Mouse (Mus musculus) lung, embryonic 16.5 days (tissue): ENCODE results near the gene Paqr5. TPM values are rescaled to one million over a fixed set of nuclear protein-coding genes. Genes with fewer than 3 reads are reported as not detected.

Source experiments
- ATAC-seq: fragments of 200-750 bp; cut with Nextera tagmentation; 2 replicates; pipeline ENCODE4 v1.8.0; 2017; ENCODE audit warnings: low read depth, mild to moderate bottlenecking, moderate library complexity
- H3K27ac ChIP-seq: fragments of 300-500 bp; sonication (generic); 2 replicates; pipeline ENCODE4 v1.5.1; 2014; ENCODE audit warnings: mild to moderate bottlenecking, control low read depth, low read length
- H3K27me3 ChIP-seq: fragments of 300-500 bp; sonication (generic); 2 replicates; pipeline ENCODE4 v1.6.1; 2014; ENCODE audit warnings: low read depth, low read length, mixed read lengths; ENCODE audit not compliant: control insufficient read depth, insufficient read depth
- H3K36me3 ChIP-seq: fragments of 300-500 bp; sonication (generic); 2 replicates; pipeline ENCODE4 v1.6.1; 2014; ENCODE audit warnings: low read length; ENCODE audit not compliant: control insufficient read depth, insufficient read depth
- H3K4me1 ChIP-seq: fragments of 300-500 bp; sonication (generic); replicated peaks from 2 replicates; pipeline ENCODE4 v1.6.1; 2014; ENCODE audit warnings: low read length, mixed read lengths; ENCODE audit not compliant: control insufficient read depth, insufficient read depth
- H3K4me2 ChIP-seq: fragments of 300-500 bp; sonication (generic); 2 replicates; pipeline ENCODE4 v1.6.1; 2014; ENCODE audit warnings: low read depth, low read length, control low read depth
- H3K4me3 ChIP-seq: fragments of 300-500 bp; sonication (generic); 2 replicates; pipeline ENCODE4 v1.5.1; 2014; ENCODE audit warnings: mild to moderate bottlenecking, low read length, control low read depth
- H3K9ac ChIP-seq: fragments of 300-500 bp; sonication (generic); 2 replicates; pipeline ENCODE4 v1.6.1; 2014; ENCODE audit warnings: low read length, control low read depth
- H3K9me3 ChIP-seq: fragments of 300-500 bp; sonication (generic); 2 replicates; pipeline ENCODE4 v1.6.1; 2016; ENCODE audit warnings: low read length; ENCODE audit not compliant: control insufficient read depth
- WGBS: fragments of 180-500 bp; shearing (Covaris S2); extraction: QIAGEN DNeasy Blood & Tissue Kit; methylation state at CpG from one replicate; pipeline ENCODE4 v1.1.7; 2014; 5-methylcytosine and 5-hydroxymethylcytosine counted together
- polyA plus RNA-seq: library from polyadenylated mRNA; unstranded; fragments of >200 nt; fragmentation: Nextera tagmentation; extraction: Ambion mirVana; gene quantifications from 2 replicates; pipeline ENCODE4 v1.2.1, GENCODE M21; 2015

The Paqr5 gene
- polyA plus RNA-seq, 1 experiment from 2014 or later, result 5.1 TPM

DNA sequence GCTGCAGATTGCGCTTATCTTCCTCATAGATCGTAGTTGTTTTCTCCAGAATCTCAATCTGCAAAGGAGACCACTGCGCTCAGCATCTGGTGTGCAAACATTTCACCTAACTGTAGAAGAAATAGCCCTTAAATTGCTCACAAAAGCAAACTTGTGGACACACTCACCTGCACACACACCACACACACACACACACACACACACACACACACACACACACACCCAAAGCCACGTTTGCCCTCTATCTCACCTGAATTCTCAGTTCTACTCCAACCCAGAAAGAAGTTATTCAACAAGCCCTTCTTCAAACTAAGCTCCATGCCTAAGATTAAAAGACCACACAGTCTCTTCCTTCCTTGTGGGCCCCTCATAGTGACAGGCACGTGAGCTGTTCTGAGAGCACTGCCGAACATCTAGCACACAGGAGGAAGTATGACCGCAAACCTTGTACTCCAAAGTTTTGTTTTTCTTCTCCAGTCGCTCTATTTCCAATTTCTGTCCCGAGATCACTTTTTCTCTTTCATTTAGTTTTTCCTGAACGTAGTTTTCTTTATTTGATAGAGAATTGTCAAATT is 101.5 kb downstream of the Paqr5 start:
- 83% methylated on average over 10 of the region's 10 CpGs for WGBS
- Histone ChIP-seq H3K27me3 (no peaks in the 10 kb centered on the region), H3K27ac (no peak overlapping the region), H3K36me3 (peaks cover 58% of the 10 kb centered on the region), H3K4me2 (no peak overlapping the region), H3K9ac (no peak overlapping the region), H3K4me1 (no peaks in the 10 kb centered on the region), H3K4me3 (no peak overlapping the region), H3K9me3 (no peaks in the 10 kb centered on the region)
- ATAC-seq, result no peak

- Histone ChIP-seq H3K36me3 (peaks cover 60% of the 10 kb centered on the region), H3K4me2 (no peak overlapping the region), H3K4me1 (no peaks in the 10 kb centered on the region), H3K27ac (no peak overlapping the region), H3K9ac (no peak overlapping the region), H3K4me3 (no peak overlapping the region), H3K27me3 (no peaks in the 10 kb centered on the region), H3K9me3 (no peaks in the 10 kb centered on the region)
- no peak for ATAC-seq
- 89% methylated on average over 6 of the region's 6 CpGs for WGBS
These were observed 106.3 kb downstream of the Paqr5 start for GRCm38 (mm10) chr9:61920331-61920730.

DNA sequence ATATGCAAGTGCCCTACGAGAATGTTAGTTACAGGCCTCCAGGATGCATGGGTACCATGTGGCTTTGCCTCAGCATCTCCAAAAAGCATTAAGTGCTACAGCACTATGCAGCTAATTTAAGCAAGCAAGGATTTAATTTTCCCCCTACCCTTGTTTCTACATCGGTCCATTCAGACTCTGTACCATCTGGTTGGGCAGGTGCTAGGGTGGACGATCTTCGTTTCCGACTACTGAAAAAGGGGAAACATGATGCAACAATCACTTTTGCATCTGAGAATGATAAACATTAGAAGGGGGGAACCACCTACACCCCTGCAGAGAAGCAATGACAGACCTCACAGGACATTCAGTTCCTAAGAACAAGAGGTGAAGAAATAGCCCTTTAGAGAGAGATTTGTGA is 107.2 kb downstream of the Paqr5 start:
- WGBS, result 93% methylated on average over 5 of the region's 5 CpGs
- peaks cover 52% of the 10 kb centered on the region for H3K36me3 ChIP-seq
- no peaks in the 10 kb centered on the region for H3K9me3 ChIP-seq
- no peak overlapping the region for H3K4me3 ChIP-seq
- H3K27ac ChIP-seq, result no peak overlapping the region
- ATAC-seq, result no peak
- H3K4me2 ChIP-seq, result no peak overlapping the region
- no peaks in the 10 kb centered on the region for H3K27me3 ChIP-seq
- no peak overlapping the region for H3K9ac ChIP-seq
- H3K4me1 ChIP-seq, result no peaks in the 10 kb centered on the region

- WGBS, result 83% methylated on average over 6 of the region's 6 CpGs
- peaks cover 9% of the 10 kb centered on the region for H3K4me1 ChIP-seq
- no peak overlapping the region for H3K4me3 ChIP-seq
- no peaks in the 10 kb centered on the region for H3K9me3 ChIP-seq
- H3K4me2 ChIP-seq, result no peak overlapping the region
- H3K36me3 ChIP-seq, result peaks cover 48% of the 10 kb centered on the region
- no peak overlapping the region for H3K27ac ChIP-seq
- no peak overlapping the region for H3K9ac ChIP-seq
- no peak for ATAC-seq
- no peaks in the 10 kb centered on the region for H3K27me3 ChIP-seq
These were observed 109.2 kb downstream of the Paqr5 start for GRCm38 (mm10) chr9:61917436-61917835.

GRCm38 (mm10) chr9:61916986-61917385 is 109.7 kb downstream of the Paqr5 start:
- Histone ChIP-seq H3K4me2 (no peak overlapping the region), H3K9me3 (no peaks in the 10 kb centered on the region), H3K9ac (no peak overlapping the region), H3K4me1 (peaks cover 9% of the 10 kb centered on the region), H3K36me3 (peaks cover 48% of the 10 kb centered on the region), H3K27ac (no peak overlapping the region), H3K27me3 (no peaks in the 10 kb centered on the region), H3K4me3 (no peak overlapping the region)
- ATAC-seq, result no peak
- WGBS, result 82% methylated on average over 3 of the region's 3 CpGs

- Histone ChIP-seq H3K9ac (peak overlapping the region; percentile 73), H3K36me3 (peaks cover 45% of the 10 kb centered on the region), H3K27ac (peak overlapping the region; percentile 98), H3K4me1 (peaks cover 9% of the 10 kb centered on the region), H3K4me3 (peak overlapping the region; percentile 89), H3K27me3 (no peaks in the 10 kb centered on the region), H3K9me3 (no peaks in the 10 kb centered on the region), H3K4me2 (peak overlapping the region; percentile 75)
- no peak for ATAC-seq
- whole genome bisulfite sequencing, result 33% methylated on average over 3 of the region's 4 CpGs
These were observed 111.2 kb downstream of the Paqr5 start for GRCm38 (mm10) chr9:61915393-61916005.

DNA sequence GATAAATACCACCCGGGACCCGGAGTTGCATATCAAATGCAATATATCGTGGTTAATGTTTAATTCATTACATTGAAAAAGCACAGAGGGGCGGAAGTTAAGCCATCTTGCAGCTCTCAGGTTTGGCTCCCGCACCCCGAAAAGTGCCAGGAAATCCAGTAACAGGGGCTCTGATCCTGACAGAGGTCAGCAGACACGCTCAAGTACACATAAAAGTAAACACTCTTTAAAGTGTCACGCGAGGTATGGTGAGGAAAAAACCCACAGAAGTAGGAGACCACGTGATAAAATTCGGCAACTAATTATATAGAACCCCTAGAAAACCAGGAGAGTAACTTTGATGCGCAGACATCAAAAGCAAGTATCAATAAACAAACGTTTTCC is 111.7 kb downstream of the Paqr5 start:
- H3K27ac ChIP-seq, result peak overlapping the region; percentile 98
- no peaks in the 10 kb centered on the region for H3K9me3 ChIP-seq
- H3K9ac ChIP-seq, result peak overlapping the region; percentile 73
- peaks cover 9% of the 10 kb centered on the region for H3K4me1 ChIP-seq
- H3K27me3 ChIP-seq, result no peaks in the 10 kb centered on the region
- peaks cover 39% of the 10 kb centered on the region for H3K36me3 ChIP-seq
- ATAC-seq, result peak; percentile 20; the same call in 1 of the 2 replicates
- peak overlapping the region; percentile 75 for H3K4me2 ChIP-seq
- WGBS, result 1% methylated on average over 13 of the region's 13 CpGs
- peak overlapping the region; percentile 89 for H3K4me3 ChIP-seq

DNA sequence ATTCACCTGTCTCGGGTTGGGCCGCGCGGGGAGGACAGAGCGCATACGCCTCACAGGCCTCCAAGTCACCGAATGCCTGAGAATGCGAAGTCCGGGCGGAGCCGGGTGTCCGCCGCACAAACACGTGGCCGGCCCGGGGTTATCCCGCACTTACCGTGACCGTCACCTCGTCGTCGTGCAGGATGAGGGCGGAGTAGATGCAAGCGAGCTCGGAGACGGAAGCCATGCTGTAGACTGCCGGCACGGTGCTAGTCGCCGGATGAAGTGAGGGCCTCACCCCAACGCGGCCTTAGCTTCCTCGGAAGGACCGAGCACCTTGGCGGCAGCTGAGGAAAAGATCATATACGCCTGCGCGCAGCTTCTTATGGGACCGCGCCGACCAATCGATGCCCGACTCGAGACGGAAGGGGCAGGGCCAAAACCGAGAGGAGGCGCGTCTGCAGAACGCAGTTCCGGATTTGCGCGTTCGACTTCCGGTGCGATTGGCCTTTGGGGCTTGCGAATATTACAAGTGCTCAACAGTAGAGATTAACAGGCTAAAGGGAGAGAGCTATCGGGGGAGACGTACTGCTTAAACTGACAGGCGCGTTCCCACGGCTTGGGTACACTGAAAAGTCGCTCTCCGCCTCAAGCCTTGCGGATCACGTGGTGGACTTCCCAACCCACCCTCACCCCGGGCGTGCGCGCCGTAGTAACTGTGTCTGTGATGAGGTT is 112.3 kb downstream of the Paqr5 start, which contains the start of gene Rplp1:
TSS of gene Rplp1 (minus strand) at position 340 of the 714 bp plus-strand sequence.
- H3K36me3 ChIP-seq, result peaks cover 34% of the 10 kb centered on the region
- H3K9me3 ChIP-seq, result no peaks in the 10 kb centered on the region
- no peaks in the 10 kb centered on the region for H3K27me3 ChIP-seq
- H3K4me1 ChIP-seq, result peaks cover 9% of the 10 kb centered on the region
- peak within 1 kb of the TSS; percentile 75 for H3K4me2 ChIP-seq
- H3K9ac ChIP-seq, result peak within 1 kb of the TSS; percentile 90
- WGBS, result under 1% methylated on average over 61 of the region's 70 CpGs
- peak; percentile 97 for ATAC-seq
- peak within 1 kb of the TSS; percentile 98 for H3K27ac ChIP-seq
- H3K4me3 ChIP-seq, result peak within 1 kb of the TSS; percentile 89

GRCm38 (mm10) chr9:61911300-61912128 is 115.1 kb downstream of the Paqr5 start:
- H3K36me3 ChIP-seq, result peaks cover 16% of the 10 kb centered on the region
- no peaks in the 10 kb centered on the region for H3K27me3 ChIP-seq
- H3K4me2 ChIP-seq, result no peak overlapping the region
- no peak overlapping the region for H3K4me3 ChIP-seq
- H3K9me3 ChIP-seq, result no peaks in the 10 kb centered on the region
- H3K27ac ChIP-seq, result no peak overlapping the region
- 55% methylated on average over 6 of the region's 6 CpGs for WGBS
- peaks cover 9% of the 10 kb centered on the region for H3K4me1 ChIP-seq
- no peak overlapping the region for H3K9ac ChIP-seq
- no peak for ATAC-seq
